Mouse (Mus musculus) CD4-positive naive resting alpha-beta T cell, adult 76 days (primary cell): ENCODE data around the gene H2al1j. TPM values are rescaled to one million over a fixed set of nuclear protein-coding genes. Genes with fewer than 3 reads are reported as not detected.

ENCODE experiments used
- total RNA-seq: library from RNA; stranded (reverse); gene quantifications from one replicate; pipeline ENCODE4 v1.2.4, GENCODE M21; 2023

Gene H2al1j
- not detected for total RNA-seq

GRCm38 (mm10) chrX:11327522-11327921, at the start of gene H2al1j:
TSS of gene H2al1j (plus strand) at chrX:11327822.

DNA sequence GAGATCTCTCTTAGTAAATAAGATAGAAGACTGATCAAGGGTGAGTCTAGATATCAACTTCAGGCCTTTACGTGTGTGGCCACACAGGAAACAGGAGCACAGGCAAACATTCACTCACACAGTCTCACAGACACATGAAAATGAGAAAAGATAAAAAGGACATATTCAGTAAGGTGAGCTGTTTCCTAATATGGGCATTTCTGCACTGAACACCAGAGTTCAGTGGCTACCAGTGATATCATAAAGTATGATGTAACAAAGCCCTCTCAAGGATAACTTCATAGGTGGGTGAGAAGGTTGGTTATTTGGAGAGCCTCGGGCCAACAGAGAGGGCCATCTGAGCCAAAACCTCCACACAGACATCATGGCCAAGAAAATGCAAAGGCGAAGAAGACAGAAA, 28.7 kb upstream of the H2al1j start, which contains the start of gene H2al1a:
Gene H2al1a (plus strand): TSS at position 301 of the 400 bp plus-strand sequence.

DNA sequence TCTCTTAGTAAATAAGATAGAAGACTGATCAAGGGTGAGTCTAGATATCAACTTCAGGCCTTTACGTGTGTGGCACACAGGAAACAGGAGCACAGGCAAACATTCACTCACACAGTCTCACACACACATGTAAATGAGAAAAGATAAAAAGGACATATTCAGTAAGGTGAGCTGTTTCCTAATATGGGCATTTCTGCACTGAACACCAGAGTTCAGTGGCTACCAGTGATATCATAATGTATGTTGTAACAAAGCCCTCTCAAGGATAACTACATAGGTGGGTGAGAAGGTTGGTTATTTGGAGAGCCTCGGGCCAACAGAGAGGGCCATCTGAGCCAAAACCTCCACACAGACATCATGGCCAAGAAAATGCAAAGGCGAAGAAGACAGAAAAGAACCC, 25.5 kb upstream of the H2al1j start, which contains the start of gene H2al1b:
Gene H2al1b (plus strand): TSS at position 301 of the 400 bp plus-strand sequence.

GRCm38 (mm10) chrX:11305355-11305754, 22.3 kb upstream of the H2al1j start, which contains the start of gene H2al1c:
TSS of gene H2al1c (plus strand) at chrX:11305655.

DNA sequence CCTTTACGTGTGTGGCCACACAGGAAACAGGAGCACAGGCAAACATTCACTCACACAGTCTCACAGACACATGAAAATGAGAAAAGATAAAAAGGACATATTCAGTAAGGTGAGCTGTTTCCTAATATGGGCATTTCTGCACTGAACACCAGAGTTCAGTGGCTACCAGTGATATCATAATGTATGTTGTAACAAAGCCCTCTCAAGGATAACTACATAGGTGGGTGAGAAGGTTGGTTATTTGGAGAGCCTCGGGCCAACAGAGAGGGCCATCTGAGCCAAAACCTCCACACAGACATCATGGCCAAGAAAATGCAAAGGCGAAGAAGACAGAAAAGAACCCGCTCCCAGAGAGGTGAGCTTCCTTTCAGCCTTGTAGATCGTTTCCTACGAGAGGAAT, 19.1 kb upstream of the H2al1j start, which contains the start of gene H2al1d:
Gene H2al1d (plus strand): TSS at position 301 of the 400 bp plus-strand sequence.

DNA sequence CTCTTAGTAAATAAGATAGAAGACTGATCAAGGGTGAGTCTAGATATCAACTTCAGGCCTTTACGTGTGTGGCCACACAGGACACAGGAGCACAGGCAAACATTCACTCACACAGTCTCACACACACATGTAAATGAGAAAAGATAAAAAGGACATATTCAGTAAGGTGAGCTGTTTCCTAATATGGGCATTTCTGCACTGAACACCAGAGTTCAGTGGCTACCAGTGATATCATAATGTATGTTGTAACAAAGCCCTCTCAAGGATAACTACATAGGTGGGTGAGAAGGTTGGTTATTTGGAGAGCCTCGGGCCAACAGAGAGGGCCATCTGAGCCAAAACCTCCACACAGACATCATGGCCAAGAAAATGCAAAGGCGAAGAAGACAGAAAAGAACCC, 16.0 kb upstream of the H2al1j start, which contains the start of gene H2al1e:
Gene H2al1e (plus strand): TSS at position 301 of the 400 bp plus-strand sequence.

GRCm38 (mm10) chrX:11314858-11315257, 12.8 kb upstream of the H2al1j start, which contains the start of gene H2al1f:
TSS of gene H2al1f (plus strand) at chrX:11315158.

DNA sequence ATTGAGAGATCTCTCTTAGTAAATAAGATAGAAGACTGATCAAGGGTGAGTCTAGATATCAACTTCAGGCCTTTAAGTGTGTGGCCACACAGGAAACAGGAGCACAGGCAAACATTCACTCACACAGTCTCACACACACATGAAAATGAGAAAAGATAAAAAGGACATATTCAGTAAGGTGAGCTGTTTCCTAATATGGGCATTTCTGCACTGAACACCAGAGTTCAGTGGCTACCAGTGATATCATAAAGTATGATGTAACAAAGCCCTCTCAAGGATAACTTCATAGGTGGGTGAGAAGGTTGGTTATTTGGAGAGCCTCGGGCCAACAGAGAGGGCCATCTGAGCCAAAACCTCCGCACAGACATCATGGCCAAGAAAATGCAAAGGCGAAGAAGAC, 9.7 kb upstream of the H2al1j start, which contains the start of gene H2al1g:
Gene H2al1g (plus strand): TSS at position 301 of the 400 bp plus-strand sequence.

GRCm38 (mm10) chrX:11321192-11321591, 6.4 kb upstream of the H2al1j start, which contains the start of gene H2al1h:
TSS of gene H2al1h (plus strand) at chrX:11321492.

GRCm38 (mm10) chrX:11324359-11324758, 3.3 kb upstream of the H2al1j start, which contains the start of gene H2al1i:
TSS of gene H2al1i (plus strand) at chrX:11324659.

Other genes starting within 250 kb of the H2al1j start
- gene H2al1a, start 28.6 kb upstream of the H2al1j start, total RNA-seq: not detected
- not detected for gene H2al1b, start 25.4 kb upstream of the H2al1j start, total RNA-seq
- not detected for gene H2al1c, start 22.2 kb upstream of the H2al1j start, total RNA-seq
- gene H2al1d, start 19.0 kb upstream of the H2al1j start, total RNA-seq: not detected
- gene H2al1e, start 15.9 kb upstream of the H2al1j start, total RNA-seq: not detected
- gene H2al1f, start 12.7 kb upstream of the H2al1j start, total RNA-seq: not detected
- not detected for gene H2al1g, start 9.6 kb upstream of the H2al1j start, total RNA-seq
- not detected for gene H2al1h, start 6.3 kb upstream of the H2al1j start, total RNA-seq
- gene H2al1i, start 3.2 kb upstream of the H2al1j start, total RNA-seq: not detected